Mouse (Mus musculus): ENCODE results near the gene Pcbp1.

The Pcbp1 gene

DNA sequence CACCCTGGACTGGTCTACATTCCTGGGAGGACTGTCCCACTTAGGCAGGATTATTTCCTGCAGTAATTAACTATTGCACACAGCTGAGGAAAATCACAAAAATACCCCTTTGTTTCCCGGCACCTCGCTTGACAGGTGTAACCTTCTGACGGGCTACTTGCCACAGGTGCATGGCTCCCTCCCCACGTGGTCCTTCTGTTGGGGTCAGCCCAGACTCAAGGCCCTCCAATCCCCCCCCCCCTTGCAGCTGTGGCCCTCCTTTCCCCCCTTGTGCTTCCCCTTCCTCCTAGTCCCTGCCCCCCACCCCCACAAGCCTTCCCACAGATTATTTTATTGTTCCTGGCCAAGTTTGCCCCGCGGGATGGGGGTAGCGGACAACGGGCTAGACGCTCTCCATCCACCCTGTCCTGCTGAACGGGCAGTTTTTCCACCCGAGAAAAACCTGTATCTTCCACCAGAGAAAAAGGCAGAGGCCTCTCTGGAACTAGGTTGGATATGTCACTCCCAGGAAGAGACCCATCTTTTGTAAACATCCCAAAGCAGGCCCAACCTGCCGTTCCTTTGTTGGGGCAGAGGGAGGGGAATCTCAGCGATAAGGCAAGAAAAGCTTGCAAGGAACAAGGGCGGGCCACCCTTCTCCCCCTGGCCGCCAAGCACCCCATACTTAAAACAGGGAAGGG lies 2.2 kb downstream of the Pcbp1 start:
- no peak for DNase-seq

DNA sequence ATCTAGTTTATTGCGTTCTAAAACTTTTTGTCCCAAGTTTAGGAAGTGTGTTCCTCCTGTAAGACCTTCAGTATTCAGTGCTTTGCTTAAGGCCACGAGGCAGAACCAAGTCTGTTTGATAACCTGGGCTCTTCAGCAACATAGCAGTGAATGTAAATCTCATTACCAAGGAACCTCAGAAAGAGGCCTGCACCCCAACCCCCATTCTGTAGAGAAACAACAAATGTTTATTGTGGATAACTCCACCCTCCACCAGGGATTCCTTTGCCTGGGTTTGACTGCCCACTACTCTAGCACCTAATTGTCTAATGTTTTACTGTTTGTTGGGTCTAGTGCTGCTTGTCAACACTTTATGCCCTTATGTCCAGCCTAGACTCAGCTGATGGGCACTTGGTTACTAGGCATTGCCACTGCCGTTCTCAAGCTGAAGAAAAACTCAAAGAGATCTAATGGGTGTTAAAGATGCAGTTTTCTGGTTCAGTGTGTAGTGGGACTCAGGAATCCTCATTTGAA lies 2.8 kb downstream of the Pcbp1 start:
- no peak for DNase-seq

DNA sequence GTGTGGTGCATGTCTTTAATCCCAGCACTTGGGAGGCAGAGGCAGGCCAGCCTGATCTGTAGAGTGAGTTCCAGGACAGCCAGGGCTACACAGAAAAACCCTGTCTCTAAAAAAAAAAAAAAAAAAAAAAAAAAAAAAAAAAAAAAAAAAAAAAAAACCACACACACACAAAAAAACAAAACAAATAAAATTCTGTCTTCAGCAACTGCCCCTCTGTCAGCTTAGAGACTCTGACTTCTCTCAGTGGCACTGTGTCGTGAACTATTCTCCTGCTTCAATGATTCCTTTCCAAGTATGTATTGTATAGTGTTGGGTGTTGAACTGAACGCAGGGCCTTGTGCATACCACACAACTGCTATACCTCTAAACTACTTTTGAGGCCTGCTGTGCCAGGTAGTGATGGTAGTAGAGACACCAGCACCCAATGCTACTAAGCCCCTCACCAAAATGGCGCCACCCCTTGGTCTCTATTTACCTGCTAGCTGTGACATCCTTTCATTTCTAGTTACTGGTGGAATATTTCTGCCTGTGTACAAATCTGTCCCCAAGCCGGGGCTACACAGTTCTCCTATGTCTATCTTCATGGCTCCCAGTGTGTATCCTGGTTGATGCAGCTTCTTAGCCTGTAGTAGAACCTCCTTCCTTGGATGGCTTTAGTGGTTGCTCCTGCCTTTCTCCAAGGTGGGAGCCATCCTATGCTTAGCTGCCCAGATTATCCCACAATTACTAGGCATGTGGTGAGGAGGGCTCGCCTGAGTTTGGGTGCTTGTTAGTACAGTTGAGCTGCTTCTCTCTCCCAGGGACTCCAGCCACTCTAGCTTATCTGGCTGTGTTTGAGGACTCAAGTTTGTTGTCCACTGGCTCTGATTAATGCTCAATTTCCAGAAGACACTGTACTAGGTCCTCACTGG lies 3.9 kb downstream of the Pcbp1 start:
- no peak for DNase-seq

DNA sequence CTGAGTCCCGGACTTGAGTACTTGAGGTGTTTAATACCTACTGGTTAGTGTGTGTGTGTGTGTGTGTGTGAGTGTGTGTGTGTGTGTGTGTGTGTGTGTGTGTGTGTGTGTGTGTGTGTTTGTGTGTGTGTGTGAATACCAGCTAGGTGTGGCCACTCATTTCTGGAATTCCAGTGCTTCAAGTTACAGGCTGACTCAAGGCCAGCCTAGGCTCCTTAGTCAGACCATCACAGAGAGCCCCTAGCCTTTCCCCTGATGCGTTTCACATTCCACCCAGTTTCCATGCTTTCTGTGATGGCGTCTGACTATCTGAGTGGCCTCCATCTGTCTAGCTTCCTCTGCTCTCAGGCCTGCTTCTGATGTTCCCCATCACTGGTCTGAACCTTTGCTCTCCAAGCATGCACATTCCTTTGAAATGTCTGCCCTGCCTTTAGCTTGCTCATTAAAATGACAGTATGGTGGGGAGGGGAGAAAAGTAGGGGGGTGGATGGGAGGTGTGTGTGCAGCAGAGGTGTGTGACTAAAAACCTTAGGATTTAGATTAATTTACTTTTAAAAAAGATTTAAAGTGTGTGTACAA lies 6.3 kb downstream of the Pcbp1 start:
- no peak for DNase-seq

DNA sequence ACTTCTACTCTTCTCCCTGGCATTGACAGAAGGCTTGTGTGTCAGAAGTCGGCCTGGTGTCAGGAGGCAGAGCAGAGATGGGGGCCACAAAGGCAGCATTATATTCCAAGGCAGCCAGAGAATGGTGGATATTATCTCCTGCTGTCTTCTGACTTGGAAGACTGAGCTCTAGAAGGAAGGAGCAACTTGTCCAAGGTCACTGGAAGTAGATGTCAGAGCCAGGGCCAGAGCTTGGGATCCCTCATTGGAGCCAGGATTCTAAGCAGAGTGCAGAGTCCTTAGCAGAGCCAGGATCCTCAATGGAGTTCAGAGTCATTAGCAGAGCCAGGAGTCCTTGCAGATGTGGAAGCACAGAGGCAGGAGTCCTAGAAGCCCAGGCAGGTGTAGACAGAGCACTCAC lies 10.1 kb downstream of the Pcbp1 start:
- DNase-seq, result no peak

DNA sequence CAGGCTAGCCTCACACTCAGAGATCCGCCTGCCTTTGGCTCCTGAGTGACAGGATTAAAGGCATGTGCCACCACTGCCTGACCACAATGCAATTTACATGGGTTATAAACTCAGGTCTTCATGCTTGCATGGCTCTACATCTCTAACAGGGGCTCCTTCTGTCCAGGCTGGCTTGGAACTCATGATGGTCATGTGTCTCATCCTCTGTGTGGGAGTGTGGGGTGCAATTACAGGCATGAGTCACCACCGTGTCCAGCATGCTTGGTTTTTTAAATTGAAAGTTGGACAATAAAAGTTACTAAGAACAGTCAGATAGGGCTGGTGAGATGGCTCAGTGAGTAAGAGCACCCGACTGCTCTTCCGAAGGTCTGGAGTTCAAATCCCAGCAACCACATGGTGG lies 12.8 kb downstream of the Pcbp1 start:
- DNase-seq, result no peak

DNA sequence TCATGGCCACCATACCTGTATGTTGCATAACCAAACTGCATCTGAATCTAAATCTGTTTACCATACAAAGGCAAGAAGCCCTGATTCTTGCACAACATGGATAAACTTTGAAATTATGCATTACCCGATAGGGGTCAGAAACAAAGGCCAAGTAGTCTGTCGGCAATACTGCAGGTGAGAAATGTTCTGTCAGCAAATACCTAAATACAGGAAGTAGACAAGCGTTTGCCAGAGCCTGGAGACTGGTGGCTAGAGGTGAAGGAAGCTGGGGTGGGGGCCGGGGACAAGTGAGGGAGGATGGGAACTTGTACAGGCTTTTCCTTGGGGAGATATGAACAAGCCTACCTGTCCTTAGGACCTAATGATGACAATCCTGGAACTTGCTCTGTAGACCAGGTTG lies 15.1 kb downstream of the Pcbp1 start:
- DNase-seq, result no peak

DNA sequence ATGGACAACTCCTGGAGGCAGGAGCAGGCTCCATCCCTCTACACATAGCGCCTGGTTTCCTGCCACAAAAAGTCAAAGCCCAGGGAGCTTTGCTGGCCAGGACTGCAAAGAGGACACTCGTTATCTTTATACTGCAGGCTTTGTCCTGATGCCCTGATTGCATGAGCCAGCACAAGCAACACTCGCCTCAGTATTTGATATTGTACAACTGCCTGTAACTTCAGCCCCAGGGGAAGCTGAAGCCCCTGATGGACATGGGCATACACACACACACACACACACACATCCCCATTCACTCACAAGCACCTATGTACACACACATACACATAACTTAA lies 16.3 kb downstream of the Pcbp1 start:
- DNase-seq, result no peak

DNA sequence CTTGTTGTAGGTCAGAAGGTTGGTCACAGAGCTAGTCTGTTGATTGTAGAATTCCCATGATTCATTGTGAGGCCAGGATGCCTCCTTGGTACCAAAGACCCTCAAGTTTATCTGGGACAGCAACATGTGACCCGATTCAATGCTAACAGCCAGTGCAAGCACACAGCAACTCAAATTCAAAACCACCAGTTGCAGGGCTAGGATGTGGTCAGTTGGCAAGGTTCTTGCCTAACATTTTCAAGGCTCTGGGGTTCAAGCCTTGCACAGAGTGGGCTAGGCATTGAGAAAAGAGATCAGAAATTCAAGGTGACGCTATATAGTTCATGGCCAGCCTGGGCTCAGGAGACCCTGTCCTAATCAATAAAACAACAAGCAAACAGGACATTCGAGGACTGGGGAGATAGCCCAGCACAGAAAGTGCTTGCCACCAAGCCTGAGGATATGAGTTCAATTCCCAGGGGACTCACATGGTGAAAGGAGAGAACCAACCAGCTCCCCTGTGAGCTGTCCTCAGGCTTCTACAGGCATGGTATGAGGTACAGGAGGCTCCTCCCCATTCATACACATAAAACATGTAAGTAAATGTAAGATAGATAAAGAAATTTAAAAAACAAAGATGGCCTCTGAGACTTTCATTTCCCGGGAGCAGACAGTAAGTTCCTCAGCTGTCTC lies 16.8 kb downstream of the Pcbp1 start:
- no peak for DNase-seq

DNA sequence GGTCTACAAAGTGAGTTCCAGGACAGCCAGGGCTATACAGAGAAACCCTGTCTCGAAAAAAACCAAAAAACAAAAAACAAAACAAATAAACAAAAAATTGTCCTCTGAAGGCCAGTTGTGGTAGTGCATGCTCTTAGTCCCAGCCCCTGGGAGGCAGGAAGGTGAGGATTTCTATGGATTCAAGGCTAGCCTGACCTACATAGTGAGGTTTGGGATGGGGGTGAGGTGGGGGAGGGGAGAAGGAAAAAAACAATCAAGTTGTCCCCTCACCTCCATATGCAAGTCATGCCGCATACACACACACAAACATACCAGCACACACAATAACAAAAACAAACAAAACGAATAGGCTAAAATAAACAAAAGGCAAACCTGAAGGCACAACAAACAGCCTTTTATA lies 17.4 kb downstream of the Pcbp1 start:
- DNase-seq, result no peak

DNA sequence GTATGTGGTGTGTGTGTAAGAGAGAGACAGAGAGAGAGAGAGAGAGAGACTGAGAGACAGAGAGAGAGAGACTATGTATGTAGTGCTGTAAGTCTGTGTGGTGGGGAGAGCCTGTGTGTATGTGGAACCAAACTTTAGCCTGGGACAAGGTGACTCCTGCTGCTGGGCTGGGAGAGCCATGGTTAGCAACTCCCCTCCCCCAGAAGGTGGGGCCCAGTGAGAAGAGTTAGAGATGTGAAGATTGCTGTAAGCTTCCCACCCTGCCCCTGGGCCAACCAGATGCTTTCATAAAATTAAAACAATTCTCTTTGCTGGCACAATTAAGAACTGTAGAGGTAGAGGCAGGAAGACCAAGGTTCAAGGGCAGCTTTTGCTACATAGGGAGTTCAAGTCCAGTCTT lies 19.0 kb downstream of the Pcbp1 start:
- DNase-seq, result no peak

DNA sequence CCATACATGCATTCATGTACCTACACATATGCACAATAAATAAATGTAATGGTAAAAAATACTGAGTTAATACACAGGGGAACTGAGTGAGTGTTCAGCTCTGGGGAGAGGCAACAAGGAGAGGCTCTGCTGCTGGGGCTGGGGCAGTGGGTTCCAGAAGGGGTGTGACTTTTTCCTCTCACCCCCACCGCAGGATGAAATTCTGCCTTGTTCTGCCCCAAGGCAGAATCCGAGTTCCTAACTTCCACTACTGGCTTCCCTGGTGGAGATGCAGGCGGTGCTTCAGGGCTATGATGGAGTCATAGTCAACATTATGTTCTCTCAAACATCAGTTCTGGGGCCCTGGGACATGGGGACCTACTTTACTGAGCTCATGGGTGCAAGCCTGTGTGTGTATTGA lies 19.8 kb downstream of the Pcbp1 start:
- no peak for DNase-seq

DNA sequence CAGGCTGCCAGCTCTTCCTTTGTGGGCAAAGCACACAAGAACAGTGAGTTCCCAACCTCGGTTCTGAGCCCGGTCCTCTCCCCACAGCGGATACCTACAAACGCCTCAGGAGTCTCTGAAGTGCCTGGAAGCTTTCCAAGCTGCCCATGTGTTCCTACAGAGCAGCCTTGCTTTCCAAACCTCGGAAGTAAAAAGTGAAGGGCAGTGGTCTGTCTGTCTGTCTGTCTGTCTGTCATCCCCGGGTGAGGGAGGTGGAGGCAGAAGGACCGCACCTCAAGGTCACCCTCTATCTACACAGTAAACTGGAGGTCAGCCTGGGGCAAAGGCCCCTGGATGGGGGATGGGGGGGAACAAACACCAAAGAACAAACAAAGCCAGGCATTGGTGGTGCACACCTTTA lies 20.4 kb downstream of the Pcbp1 start:
- no peak for DNase-seq

DNA sequence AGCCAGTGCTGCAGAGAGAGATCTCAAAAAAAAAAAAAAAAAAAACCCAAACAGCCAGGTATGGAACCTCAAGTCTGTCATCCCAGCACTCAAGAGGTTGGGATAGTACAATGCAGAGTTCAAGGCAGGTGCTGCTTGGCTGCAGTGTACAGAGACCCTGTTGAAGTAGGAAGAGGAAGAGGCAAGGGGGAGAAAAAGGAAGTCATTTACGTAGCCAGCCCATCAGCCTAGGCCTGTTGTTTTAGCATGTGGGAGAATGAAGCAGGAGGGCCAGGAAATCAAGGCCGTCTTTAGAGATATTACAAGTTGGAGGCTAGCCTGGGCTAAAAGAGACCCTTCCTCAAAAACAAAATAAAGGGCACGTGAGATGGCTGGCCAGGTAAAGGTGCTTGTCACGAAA lies 22.6 kb downstream of the Pcbp1 start:
- DNase-seq, result no peak

DNA sequence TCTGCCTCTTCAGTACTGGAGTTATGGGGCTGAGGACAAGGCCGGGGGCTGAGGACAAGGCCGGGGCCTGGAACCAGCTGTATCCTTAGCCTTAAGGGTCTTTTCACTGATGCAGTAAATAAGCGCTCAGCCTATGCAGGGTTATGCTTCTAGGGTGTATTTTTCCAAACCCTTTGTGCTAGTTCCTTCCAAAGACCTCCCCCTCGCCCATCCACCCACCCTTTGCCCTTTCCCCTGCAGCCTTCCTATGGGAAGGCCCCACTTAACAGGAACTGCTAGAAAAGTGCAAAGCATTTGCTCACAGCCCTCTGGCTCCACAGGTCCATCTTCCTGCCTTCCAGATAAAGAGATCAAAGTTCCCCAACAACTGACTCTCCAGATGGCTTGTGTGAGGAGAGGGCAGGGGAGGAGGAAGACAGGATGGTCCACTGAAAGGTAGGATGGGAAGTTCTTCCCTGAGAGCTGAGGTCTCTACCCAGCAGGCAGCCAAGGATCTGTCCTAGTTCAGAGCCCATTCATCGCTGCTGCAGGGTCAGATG lies 26.5 kb downstream of the Pcbp1 start:
- no peak for DNase-seq

DNA sequence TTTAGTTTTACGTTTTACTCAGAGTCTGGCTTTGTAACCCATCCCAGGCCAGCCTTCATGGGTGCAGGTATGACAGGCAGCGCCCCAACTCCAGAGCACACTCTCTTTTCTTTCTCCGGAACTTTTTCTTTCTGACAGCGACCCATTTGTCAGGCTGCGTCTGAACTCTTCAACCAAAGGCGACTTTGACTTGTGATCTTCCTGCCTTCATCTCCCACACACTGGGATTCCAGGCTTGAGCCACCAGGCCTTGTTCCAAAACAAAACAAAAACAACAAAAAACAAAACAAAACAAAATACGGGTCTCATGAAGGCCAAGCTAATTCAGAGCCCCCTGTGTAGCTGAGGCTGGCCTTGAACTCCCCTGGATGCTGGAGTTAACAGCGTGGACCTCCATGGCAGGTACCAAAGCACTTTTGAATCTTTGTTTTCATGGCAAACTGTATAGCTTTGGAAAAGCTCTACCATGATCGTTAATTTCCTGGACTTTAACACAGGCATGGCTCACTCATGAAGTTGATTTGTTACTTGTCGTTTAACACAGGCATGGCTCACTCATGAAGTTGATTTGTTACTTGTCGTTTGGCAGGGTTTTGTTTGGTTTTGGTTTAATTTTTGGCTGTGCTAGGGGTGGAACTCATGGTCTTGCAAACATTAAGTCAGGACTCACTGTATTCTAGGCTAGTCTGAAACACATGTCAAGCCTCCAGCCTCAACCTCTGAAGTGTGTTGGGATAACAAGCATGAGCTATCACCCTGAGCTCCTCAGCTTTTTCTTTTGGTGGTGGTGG lies 28.0 kb downstream of the Pcbp1 start:
- no peak for DNase-seq

DNA sequence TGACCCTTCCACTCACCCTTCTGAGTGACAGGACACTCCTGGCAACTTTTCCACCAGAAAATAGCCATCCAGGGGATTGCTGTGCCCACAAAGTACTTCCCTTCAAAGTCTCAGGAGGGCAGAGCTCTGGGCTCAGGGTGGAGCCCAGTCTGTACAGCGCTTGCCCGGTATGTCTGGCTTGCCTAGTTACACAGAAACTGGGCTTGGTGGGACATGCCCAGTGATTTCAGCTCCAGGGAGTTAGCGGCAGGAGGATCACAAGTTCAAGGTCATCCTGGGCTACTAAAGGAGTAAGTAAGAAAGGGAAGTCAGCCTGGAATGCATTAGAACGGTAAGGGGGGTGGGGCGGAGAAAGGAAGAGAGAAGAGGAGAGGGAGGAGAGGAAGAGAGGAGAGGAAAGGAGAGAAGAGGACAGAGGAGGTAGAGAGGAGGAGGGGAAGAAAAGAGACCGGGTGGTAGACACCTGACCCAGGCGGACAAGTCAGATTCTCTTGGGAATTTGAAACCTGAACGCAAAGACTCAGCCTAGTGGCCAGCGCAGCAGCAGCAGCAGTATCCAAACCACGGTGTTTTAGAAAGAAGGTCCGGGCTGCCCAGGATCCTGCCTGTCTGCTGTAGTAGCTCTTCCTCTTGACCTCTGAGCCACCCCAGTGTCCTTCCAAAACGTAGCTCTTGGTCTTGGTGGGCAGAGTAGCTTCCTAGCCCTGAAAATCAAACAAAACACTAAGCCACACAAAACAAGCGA lies 28.9 kb downstream of the Pcbp1 start:
- no peak for DNase-seq

DNA sequence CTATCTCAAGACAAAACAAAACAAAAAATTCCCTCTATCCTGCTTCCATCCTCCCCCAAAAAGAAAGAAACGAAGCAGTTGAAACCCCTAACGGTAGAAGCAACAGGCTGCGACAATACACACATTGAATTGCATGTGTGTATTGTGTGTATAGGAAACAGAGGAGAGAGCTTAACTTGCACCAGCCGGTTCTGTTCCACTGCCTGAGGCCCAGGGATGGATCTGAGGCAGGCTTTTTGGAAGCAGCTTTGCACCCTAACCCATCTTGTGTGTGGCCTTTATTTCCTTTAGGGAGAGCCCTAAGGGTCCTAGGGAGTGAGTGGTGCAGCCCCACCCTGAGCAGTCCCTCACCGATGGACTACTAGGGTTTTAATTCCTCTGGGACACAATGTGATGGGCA lies 29.5 kb downstream of the Pcbp1 start:
- DNase-seq, result no peak

DNA sequence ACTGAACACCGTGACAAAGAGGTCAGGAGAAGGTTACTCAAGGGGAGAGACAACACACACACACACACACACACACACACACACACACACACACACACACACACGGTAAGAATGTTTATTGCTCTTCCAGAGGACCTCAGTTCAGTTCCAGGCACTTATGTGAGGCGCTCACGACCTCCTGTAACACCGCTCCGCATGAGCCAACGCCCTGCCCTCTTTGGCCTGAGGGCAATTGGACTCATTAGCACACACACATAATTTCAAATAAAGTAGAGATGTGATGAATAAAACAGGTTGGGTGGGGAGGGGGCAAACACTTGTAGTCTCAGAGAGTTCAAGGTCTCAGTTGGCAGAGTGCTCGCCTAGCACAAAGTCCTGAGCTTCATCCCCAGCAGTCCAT lies 30.0 kb downstream of the Pcbp1 start:
- DNase-seq, result no peak

DNA sequence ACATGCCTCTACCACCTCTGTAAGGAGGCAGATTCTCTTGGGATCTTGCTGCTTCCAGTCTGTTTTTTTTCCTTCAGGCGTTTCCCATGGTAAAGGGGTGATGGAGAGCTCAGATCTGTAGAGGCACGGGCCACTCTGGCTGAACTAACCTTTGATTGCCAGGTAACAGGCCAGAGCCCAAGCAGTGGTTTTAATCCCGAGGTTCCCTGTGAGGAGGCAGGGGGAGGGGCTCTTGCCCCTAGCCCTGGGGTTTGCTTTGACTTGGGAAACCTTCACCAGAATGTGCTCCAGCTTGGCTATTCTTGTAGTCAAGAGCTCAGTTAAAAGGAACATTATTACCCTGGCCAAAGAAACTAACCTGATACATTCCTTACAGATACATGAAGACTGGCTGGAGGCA lies 30.5 kb downstream of the Pcbp1 start:
- no peak for DNase-seq

DNA sequence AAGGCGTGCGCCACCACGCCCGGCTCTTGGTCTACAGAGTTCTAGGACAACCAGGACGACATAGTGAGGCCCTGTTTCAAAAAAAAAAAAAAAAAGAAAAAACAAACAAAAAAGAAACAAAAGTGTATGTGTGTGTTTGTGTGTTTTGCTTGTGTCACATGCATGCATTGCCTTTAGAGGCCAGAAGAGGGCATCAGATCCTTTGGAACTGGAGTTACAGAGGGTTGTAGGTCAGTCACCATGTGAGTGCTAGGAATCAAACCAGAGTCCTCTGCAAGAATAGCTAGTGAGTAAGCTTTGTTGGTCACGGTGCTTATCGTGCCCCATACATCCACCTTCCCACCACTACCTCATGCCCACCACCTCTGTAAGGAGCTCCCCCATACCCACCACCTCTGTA lies 31.4 kb downstream of the Pcbp1 start:
- DNase-seq, result no peak

All from cerebellum, adult 11 months (tissue).